Mouse (Mus musculus) bone marrow macrophage, adult 2 months (primary cell): ENCODE measurements at regions not wholly inside any gene's neighbourhood (a gene's known extent, or its start where the extent isn't known, plus 50 kb on each side); places are given as distances from the start of the nearest gene placed in this dataset.

Experiments
- CTCF ChIP-seq: IDR thresholded peaks from 2 replicates; pipeline ENCODE4 v1.5.1; 2012; ENCODE audit warnings: low read depth, mild to moderate bottlenecking, low read length, moderate library complexity
- POLR2A ChIP-seq: IDR thresholded peaks from 2 replicates; pipeline ENCODE4 v1.6.1; 2012; ENCODE audit warnings: mild to moderate bottlenecking, low read depth, low read length, borderline replicate concordance

DNA sequence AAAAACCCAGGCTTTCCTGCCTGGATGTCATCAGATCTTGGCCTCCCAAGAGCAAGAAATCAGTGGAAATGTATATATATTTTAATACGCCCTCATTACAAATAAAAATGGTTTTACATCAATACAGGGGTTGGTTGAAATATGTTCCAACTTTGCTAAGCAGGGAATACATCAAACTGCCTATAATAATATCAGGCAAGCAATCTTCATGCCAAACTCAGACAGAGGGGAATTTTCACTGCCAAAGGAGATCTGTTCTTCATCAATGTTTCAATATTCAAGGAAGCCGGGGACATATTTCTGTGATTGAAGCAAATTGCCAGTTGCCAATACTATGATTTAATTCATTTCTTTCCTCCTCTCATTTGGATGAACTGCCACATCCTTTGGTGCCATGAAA, 340.9 kb downstream of the Tns1 start:
- TF ChIP-seq POLR2A: no peak
- no peak for TF ChIP-seq CTCF
